Mouse (Mus musculus) kidney, postnatal 4 days (tissue): ENCODE results near the gene Olfr141.

Experiments
- DNase-seq, 2 experiments: peaks; one replicate each; pipeline ENCODE4 v3.0.0; 2021; ENCODE audit warnings: mixed read lengths in 2 of 2

Gene Olfr141

GRCm38 (mm10) chr2:86809918-86810317 is at the start of gene Olfr141:
Gene Olfr141 (minus strand): TSS chr2:86810018.
- DNase-seq, result no peak

DNA sequence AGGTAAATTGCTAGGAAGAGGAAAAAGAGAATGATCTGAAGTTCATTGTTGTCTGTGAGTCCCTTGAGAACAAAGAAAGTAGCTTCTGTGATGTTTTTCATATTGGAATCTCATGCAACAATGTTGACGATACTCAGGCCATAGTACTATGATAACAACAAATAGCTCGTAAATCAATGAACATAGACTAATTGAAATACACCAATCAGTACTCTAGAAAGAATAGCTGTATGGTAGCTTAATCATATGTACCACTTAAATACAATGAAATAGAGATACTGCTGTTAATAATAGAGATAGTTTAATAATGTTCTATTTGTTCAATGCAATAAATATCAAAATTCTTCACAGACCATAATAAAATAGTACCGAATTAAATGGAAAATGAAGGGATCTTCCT is 41.8 kb upstream of the Olfr141 start, which contains the start of gene Olfr1095:
Olfr1095 (minus strand) TSS at position 101 of the 400 bp plus-strand sequence.
- DNase-seq, result no peak

DNA sequence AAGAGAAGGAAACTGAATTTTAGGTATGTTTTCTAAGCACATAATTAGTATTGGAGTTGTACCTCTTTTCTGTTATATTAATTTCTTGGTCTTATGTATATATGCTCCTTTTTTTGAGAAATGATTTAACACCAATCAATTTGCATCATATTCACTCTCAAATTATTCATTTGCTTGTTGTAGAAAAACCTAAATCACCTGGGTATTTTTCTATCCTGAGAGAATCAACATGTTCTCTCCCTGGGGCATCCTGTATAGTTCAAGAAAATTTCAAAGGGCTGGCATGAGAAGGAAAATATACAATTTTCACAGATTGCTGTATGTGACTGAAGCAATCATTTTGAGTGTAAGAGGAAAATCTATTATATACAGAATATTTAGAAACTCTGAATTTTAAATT is 14.5 kb upstream of the Olfr141 start, which contains the start of gene Olfr1094:
Olfr1094 (plus strand) TSS at position 301 of the 400 bp plus-strand sequence.
- no peak for DNase-seq

DNA sequence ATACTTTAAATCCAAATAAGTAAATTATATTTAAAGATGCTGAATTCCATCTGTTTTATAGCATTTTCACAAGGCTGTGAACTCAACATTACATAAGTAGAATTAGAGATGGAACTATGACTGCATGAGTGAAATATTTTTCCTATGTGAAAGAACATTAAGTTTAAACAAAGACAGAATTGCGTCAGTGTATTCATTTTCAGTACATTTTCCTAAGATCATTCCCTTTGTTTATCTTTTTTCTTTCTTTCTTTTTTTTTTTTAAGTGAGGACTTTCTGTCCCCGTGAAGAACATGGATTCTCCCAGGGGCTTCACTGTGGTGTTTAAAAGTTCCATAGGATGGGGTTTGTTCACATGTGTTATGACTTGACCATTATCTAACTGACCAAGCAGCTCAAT is 27.6 kb downstream of the Olfr141 start, which contains the start of gene Olfr1093:
Olfr1093 (plus strand) TSS at position 301 of the 400 bp plus-strand sequence.
- DNase-seq, result no peak

GRCm38 (mm10) chr2:86761050-86761449 is 48.8 kb downstream of the Olfr141 start:
- DNase-seq, result no peak

DNA sequence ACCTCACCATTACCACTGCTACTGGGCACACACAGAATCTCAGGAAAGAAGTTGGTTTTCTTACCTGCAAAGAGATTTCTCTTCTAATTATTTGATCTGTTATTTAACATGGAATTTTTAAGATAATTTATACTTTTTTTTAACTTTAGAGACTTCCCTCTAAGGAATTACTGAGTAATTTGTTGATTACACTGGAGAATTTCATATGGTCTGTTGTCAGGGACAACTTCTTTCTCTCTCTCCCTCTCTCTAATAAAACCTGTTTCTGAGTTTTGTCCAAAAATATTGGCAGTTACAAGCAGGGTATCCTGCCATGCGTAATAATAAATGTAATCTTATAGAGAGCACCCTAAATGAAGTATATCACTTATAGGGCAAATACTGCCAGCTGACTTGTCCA is 50.9 kb downstream of the Olfr141 start, which contains the start of gene Olfr1090:
Olfr1090 (minus strand) TSS at position 101 of the 400 bp plus-strand sequence.
- DNase-seq, result no peak
